Mouse (Mus musculus) MEL (cell line): ENCODE measurements around the gene Rasl2-9.

Source experiments
- CTCF ChIP-seq, 3 experiments: IDR thresholded peaks in 2 of 3; conservative IDR thresholded peaks in 1 of 3; 2 replicates each; pipeline ENCODE4 v1.5.1; 2011 to 2012; ENCODE audit warnings: low read length in 3 of 3, low read depth in 2 of 3, mild to moderate bottlenecking in 2 of 3, improper control_type of control experiment in 1 of 3, inconsistent platforms in 1 of 3, mixed read lengths in 1 of 3, moderate library complexity in 1 of 3; ENCODE audit not compliant: control insufficient read depth in 1 of 3, insufficient read depth in 1 of 3, poor library complexity in 1 of 3, severe bottlenecking in 1 of 3
- EP300 ChIP-seq, 2 experiments: IDR thresholded peaks; 2 replicates each; pipeline ENCODE4 v1.6.1; 2011; ENCODE audit warnings: improper control_type of control experiment in 2 of 2, low read length in 2 of 2, low read depth in 1 of 2, mild to moderate bottlenecking in 1 of 2
- ETS1 ChIP-seq: IDR thresholded peaks from 2 replicates; pipeline ENCODE4 v1.6.1; 2012; ENCODE audit warnings: low read depth, mild to moderate bottlenecking, inconsistent platforms, low read length, improper control_type of control experiment, moderate library complexity
- MAX ChIP-seq: IDR thresholded peaks from 2 replicates; pipeline ENCODE4 v1.6.1; 2011; ENCODE audit warnings: low read length, improper control_type of control experiment
- POLR2A ChIP-seq, 2 experiments: IDR thresholded peaks; 2 replicates each; pipeline ENCODE4 v1.6.1; 2011 to 2012; ENCODE audit warnings: low read length in 2 of 2, mild to moderate bottlenecking in 2 of 2, control low read depth in 1 of 2, improper control_type of control experiment in 1 of 2, low read depth in 1 of 2, moderate library complexity in 1 of 2; ENCODE audit not compliant: control insufficient read depth in 1 of 2, insufficient read depth in 1 of 2, poor library complexity in 1 of 2
- POLR2AphosphoS2 ChIP-seq: IDR thresholded peaks from 2 replicates; pipeline ENCODE4 v1.6.1; 2011; ENCODE audit warnings: low read length, improper control_type of control experiment
- RCOR1 ChIP-seq: IDR thresholded peaks from 2 replicates; pipeline ENCODE4 v1.6.1; 2012; ENCODE audit warnings: low read depth, mild to moderate bottlenecking, inconsistent platforms, low read length, improper control_type of control experiment
- TCF12 ChIP-seq: IDR thresholded peaks from 2 replicates; pipeline ENCODE4 v1.6.1; 2014; ENCODE audit warnings: low read depth, mild to moderate bottlenecking, inconsistent platforms, low read length, improper control_type of control experiment, moderate library complexity
- ZC3H11A ChIP-seq: IDR thresholded peaks from 2 replicates; pipeline ENCODE4 v1.6.1; 2012; ENCODE audit warnings: low read depth, mild to moderate bottlenecking, inconsistent platforms, low read length, improper control_type of control experiment

GRCm38 (mm10) chr7:5076931-5077330, 48.8 kb downstream of the Rasl2-9 start:
- no peak for TF ChIP-seq POLR2AphosphoS2
- peak; percentile 86 for TF ChIP-seq ETS1
- TF ChIP-seq MAX = no peak
- TF ChIP-seq CTCF (IDR thresholded peaks at IDR 0.05 in 2 of 3, conservative IDR thresholded peaks at IDR 0.05 in 1 of 3; ENCODE audit: control insufficient read depth in 1 of 3, insufficient read depth in 1 of 3, low read depth in 2 of 3, low read length in 3 of 3, poor library complexity in 1 of 3, severe bottlenecking in 1 of 3) = no peak
- TF ChIP-seq RCOR1 = no peak
- no peak for TF ChIP-seq POLR2A (IDR thresholded peaks at IDR 0.05; ENCODE audit: control insufficient read depth in 1 of 2, insufficient read depth in 1 of 2, low read depth in 1 of 2, low read length in 2 of 2, poor library complexity in 1 of 2)
- TF ChIP-seq TCF12 = peak; percentile 46; the same call in 1 of the 2 replicates
- TF ChIP-seq ZC3H11A = no peak
- TF ChIP-seq EP300 (IDR thresholded peaks at IDR 0.05; ENCODE audit: low read depth in 1 of 2, low read length in 2 of 2) = peak in 1 of 2 experiments; percentile 63; a peak in 2 of 4 replicates
